Mouse (Mus musculus) urinary bladder, postnatal 4 days (tissue): ENCODE measurements around the gene Cst3.

Source experiments
- DNase-seq, 2 experiments: peaks; one replicate each; pipeline ENCODE4 v3.0.0; 2021 to 2022; ENCODE audit warnings: low spot score in 2 of 2

Gene Cst3

DNA sequence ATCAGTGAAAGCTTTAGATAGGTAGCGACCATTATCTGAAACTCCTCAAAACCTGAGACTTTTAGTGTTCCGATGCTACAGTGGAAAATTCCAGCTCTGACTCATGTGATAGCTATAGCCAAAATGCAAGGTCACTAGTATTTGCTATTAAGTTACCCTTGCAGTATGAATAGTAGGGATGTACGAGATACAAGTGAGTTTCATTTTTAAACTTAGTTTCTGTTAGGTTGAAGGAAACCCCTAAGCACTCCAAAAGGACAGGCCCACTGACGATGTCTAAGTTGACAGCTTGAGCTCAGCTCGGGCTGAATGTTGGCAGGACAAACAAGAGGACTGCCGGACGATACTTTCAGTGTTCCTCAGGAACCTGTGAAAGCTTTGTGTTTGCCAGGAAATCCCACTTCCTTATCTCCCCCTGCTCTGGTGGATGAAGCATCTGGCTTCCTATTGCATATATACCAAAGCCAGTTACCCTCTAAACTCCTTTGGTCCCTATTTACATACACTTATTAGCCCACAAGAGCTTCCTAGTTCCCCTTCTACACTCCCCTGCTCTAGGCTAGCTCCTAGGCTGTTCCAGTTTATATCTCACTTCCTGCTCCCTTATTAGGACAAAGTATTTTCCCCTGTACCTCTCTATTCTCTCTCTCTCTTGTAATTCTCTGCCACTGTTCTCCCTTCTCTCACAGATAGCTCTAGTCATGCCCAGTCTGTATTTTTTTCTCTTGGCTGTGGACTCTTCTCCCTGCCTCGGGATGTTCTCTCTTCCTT lies 18.7 kb downstream of the Cst3 start:
- DNase-seq, result no peak

DNA sequence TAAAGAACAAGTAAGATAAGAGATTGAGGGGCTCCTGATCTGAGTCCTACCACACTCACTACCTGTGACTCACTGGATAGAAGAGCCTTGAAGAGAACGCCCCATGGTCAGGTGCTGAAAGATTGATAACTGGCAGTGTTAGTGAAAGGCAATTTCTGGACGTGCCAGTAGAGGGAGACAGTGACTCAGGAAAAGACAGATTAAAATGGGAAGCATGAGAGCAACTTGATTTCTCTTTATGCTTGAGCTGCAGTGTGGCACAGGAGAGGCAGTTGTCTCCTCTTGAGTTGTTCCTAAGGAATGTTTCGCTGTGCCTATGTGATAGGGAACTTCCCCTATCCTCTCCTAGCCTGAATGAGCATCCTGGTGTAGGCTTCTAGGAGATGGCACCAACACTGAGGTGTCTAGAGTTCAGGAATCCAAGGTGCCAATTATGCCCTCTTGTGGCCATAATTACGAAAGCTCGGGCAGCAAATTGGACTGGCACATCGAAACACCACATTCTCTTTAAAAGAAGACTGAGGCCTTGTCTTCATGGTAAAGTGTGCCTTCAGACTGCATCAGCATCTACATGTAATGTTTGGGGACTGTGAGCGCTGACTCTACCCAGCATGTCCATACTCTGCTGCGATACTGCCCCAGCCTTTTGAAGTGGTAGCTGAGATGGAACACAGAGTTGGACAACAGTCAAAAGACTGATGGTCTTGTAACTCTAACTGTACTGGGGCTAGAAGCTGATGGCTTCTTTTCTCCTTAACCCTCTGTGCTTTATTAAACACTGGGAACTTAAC lies 24.2 kb downstream of the Cst3 start:
- peak; percentile 56 to 63 for DNase-seq

DNA sequence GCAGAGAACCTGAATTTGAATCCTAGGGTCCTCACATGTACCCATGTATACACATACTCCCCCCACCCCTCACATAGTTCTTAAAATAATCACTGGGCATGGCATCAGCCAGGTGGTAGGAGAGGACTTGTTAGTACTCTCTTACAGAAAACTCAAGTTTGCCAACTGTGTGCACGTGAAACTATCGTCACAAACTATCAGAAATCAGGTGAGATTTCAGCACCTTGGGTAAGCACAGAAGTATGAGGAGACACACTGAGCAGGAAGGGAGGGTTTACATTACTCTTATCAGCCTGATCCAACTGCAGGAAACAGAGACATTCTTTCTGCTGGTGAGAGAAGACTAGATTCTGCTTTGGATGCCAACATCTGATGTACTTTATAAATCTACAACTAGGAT lies 36.3 kb downstream of the Cst3 start:
- no peak for DNase-seq

DNA sequence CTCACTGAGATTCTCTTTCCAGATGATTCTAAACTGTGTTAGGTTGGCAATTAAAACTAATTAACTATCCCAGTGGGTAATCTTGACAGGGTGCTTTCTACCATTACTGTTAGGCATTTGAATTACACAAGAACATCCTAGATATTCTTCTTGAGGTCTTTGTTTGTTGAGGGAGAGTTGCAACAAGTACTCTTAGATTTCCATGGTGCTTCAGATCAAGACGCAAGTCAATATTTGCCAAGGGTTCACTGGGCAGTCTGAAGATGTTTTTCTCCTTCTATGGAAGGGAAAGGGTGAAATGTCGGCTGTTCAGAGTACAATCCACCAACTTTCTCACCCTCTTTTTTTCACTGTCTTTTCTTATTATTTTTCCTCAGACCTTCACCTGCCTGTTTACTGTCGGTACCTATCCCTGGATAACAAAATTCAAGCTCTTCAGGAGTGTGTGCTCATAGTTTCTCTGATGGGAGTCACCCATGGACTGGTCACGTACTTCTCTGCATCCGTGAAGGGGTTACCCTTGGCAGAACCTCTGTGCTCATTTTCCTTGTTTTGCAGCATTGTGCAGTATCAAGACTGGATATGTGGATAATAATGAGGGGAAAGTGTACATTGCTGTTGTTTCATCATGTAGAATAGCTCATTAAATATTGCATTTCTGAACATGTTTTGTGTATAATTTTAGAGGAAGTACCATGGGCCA lies 37.3 kb downstream of the Cst3 start:
- no peak for DNase-seq

DNA sequence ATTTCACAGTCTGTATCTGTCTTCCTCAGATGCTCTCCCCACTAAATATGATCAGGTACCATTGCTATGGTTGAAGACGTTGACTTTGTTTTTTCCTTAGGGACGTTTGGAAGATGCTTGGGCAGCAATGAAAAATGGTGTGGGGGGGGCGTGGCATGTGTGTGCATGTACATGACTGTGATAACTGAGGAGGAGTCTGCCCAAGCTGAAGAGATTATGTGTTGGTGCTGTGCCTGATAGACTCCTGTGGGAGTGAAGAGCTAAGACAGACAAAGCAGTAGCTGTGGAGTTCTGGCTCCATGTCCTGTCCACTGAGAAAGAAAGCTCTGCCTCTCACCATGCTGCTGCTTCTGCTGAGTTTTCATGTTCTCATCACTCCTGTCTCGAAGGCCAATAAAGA lies 40.6 kb downstream of the Cst3 start, which contains the start of gene Cst9:
Gene Cst9 (plus strand): TSS at position 236 of the 400 bp plus-strand sequence.
- no peak for DNase-seq

DNA sequence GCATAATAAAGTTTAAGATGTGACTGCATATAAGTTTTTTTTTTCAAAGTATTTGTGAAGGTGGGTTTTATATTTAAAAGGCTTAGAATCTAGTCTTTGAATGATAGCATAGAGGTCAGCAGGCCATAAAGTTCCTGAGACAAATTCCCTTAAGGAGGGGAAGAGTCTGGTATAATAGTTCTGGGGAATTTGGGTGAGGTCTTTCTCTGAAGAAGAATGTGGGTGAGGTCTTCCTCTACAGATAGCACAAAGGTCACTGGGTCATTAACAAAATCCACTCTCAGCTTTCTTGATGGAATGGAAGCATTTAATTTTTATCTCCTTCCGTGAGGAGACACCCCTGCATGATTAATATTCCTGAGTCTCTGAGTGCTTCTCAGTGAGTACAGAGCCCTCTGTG lies 49.5 kb downstream of the Cst3 start:
- DNase-seq, result no peak
